Mouse (Mus musculus): ENCODE measurements at regions not wholly inside any gene's neighbourhood (a gene's known extent, or its start where the extent isn't known, plus 50 kb on each side); places are given as distances from the start of the nearest gene placed in this dataset.

- no peak for TF ChIP-seq CTCF (conservative IDR thresholded peaks at IDR 0.05; ENCODE audit: insufficient read depth, insufficient read length, low read depth, low read length)
- no peak for TF ChIP-seq POLR2A (IDR thresholded peaks at IDR 0.05; ENCODE audit: low read depth, low read length)
These were observed 298.5 kb downstream of the Nr2f2 start for GRCm38 (mm10) chr7:70067828-70068719.
